Mouse (Mus musculus) brain, embryonic 18.5 days (tissue): Measurements from ENCODE around the gene Fli1.

Experiments used
- DNase-seq: peaks from one replicate; pipeline ENCODE4 v3.0.0-alpha.2; 2012; ENCODE audit warnings: low read depth, low spot score

Fli1 gene

DNA sequence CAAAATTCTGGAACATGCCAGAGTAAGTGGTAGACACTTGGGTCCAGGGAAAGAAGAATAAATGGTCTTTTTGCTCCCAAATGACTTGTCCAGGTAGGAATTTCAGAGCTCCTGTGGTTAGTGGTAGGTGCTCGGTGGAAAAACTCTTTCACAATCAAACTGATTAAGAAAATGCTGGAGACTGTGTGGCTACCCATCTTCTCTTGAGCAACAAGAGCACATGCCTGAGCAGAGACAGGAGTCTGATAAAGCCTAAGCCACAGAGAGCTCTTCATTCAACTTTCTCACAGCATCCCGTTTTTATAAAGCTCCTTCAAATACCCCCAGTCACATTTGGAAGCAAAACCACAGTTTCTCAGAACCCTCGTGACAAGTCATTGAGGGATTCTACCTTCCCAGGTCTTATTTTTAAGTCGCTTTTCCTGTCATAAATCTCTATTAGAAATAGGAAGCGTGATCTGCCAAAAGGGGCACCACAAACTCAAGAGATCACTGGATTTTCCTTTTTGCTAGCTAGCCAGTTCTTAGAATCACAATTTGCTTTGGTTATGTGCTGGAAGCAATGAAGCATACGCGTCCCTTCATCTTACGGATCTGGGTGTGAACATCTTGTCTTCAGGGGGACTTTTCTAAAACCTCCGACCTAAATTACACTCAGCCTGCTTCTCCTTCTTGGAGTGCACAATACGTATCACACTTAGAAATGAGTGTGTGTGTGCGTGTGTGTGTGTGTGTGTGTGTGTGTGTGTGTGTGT lies 40.2 kb downstream of the Fli1 start:
- no peak for DNase-seq

- no peak for DNase-seq
Measured at GRCm38 (mm10) chr9:32500886-32501285, 41.8 kb downstream of the Fli1 start.

DNA sequence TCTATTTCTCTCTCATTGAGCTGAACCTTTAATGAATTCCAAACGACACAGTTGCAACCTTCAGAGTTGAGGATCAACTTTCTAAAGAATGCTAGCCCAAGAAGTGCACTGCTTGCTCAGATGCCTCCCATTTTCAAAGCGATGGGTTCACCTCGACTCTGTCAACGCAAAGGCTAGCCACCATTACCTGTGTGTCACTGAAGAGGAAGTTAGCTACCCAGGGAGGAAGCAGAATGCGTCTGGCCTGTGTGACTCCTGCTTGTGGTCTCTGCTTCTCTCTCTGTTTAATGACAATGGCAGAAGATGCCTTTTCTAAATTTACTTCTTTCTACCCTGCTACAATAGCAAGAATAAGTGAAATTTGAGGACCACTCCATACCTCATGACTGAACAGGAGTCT lies 42.6 kb downstream of the Fli1 start:
- DNase-seq, result no peak

- DNase-seq, result no peak
Measured at GRCm38 (mm10) chr9:32499469-32499868, 43.2 kb downstream of the Fli1 start.

DNA sequence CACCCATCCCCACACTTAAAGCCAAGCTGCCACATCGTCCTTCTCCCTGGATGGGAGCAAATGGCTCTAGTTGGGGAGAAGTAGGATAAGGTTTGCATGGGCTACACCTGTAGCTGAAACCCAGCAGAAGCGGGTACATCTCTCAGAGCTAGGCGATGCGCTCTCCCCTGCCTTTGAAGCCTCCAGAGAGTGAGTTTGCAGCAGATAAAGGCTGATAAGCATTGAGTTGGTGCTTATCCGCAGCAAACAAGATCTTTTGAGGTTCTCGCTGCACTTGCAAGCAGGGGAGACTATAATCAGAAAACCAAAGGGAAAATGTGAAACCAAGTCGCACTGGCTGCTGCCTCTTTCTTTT lies 47.0 kb downstream of the Fli1 start:
- no peak for DNase-seq

- DNase-seq, result no peak
Measured at GRCm38 (mm10) chr9:32494891-32495642, 47.6 kb downstream of the Fli1 start.

- no peak for DNase-seq
Measured at GRCm38 (mm10) chr9:32493588-32494423, 48.9 kb downstream of the Fli1 start.

DNA sequence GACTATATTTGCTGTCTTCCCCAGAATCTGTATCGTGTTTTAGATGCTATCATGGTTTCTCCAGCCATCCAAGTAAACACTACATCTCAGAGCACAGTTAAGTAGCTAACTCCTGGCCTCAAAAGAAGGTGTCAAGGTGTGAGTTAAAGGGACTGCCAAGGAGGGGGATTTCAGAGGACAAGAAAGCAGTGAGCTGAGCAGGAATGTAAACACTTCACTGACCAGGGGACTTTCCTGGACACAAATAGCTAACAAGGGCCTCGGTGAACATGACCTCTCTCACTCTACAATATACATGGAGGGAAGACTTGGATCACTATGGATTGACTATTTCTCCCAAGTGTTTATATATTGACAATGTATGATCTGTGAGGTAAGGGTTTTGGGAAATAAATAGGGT lies 49.9 kb downstream of the Fli1 start:
- no peak for DNase-seq

DNA sequence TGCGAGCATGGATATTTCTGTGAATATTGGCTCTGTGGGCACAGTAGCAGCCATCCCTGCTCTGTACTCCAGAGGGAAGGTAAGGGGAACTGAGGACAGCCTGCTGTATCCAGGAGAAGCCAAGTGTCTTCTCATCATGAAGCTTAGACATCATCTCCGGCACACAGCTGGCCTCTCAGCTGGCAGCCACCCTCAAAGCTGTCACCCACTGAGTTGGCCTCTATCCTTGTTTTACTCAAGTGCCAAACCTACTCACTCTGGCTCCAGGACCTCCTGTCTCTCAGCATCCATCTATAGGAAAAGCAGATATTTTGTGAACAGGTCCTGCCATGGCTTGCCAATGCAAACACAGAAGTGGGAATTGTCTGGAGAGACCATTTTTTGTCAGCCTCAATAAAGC lies 51.2 kb downstream of the Fli1 start:
- no peak for DNase-seq

DNA sequence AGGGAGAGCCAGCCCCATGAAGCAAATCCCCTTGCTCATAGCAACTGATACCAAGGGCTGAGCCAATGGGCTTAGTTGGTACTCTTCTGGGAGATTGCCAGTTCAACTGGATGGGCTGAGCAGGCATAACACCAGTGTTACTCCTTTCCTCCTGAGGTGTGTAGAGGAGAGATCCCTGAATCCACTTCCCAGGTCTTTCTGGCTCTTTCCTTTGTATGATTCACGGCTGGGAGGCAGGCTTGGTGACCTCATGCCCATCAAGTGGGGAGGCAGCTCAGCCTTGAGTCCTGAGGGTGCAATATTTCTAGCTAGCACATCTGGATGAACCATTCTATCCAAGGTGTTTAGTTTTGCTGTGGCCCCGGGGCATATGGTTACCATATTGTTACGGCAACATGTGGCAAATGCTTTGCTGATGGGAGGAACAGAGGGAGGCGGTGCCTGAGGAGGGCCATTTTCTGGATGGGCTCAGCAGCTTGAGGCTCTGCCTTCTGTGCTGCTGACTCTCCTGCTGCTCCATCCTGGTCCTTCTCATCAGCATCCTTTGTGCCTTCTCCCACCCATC lies 52.8 kb downstream of the Fli1 start:
- no peak for DNase-seq

- peak; percentile 4 for DNase-seq
Measured at GRCm38 (mm10) chr9:32489315-32489714, 53.3 kb downstream of the Fli1 start.

- DNase-seq, result no peak
Measured at GRCm38 (mm10) chr9:32488627-32489026, 54.0 kb downstream of the Fli1 start.

GRCm38 (mm10) chr9:32487823-32488222 lies 54.8 kb downstream of the Fli1 start:
- DNase-seq, result no peak

GRCm38 (mm10) chr9:32487401-32487800 lies 55.3 kb downstream of the Fli1 start:
- no peak for DNase-seq

DNA sequence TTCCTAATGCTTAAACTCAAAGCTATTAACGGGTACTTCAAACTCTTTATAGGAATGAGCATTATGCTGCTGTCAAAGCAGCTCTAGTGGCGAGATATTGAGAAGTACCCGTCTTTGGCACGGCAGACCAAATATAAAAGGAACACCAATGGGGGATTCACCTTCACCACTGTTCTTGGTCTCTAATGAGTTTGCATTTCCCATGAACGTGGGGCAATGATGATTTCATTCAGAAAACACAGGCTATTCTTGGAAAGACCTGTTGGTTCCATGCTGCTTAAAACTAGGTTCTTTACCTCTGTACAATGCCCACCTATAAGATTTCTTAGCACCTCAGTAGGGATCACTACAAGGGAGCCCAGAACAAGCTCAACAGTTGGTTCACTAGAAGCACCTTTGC lies 62.2 kb downstream of the Fli1 start:
- DNase-seq, result no peak

DNA sequence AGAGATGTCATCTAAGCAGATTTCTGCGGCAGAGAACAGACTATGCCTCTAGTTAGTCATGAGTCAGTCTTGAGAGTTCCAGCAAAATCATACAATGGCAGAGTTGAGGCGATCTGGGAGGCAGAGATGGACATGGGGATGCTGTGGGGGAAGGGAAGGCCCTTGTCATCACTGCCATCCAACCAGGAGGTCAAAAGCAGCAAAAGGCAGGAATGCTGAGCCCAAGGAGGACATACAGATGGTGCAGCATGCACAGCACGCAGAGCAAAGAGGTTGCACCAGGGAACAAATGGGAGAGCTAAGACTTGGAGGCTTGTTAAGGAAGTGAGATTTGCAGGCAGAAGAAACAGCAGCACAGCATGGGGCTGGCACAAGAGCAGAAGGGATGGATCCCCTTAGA lies 63.9 kb downstream of the Fli1 start:
- DNase-seq, result no peak

DNA sequence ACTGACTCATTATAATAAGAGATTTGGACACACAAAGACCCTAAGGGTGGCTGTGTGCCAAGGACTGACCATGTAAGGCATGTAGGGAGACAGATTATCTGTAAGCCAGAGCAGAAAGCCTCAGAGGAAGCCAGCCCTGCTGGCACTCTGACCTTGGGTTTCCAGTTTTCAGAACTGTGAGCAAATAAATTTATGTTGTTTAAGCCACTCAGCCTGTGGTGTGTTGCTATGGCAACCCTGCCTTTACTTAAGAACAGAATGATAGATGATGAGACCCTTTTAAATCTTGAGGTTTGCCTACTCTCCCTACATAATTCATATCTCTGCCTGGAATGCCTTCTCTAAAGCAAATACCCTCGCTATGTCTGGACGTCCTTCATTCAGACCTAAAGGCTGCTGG lies 64.6 kb downstream of the Fli1 start:
- DNase-seq, result peak; percentile 6

- DNase-seq, result no peak
Measured at GRCm38 (mm10) chr9:32476604-32477003, 66.1 kb downstream of the Fli1 start.

- no peak for DNase-seq
Measured at GRCm38 (mm10) chr9:32474621-32475390, 67.9 kb downstream of the Fli1 start.

GRCm38 (mm10) chr9:32472346-32472745 lies 70.3 kb downstream of the Fli1 start:
- no peak for DNase-seq

GRCm38 (mm10) chr9:32469123-32469751 lies 73.4 kb downstream of the Fli1 start:
- DNase-seq, result no peak
